Mouse (Mus musculus): Measurements from ENCODE around the gene Abhd6. TPM values are rescaled to one million over a fixed set of nuclear protein-coding genes. Genes with fewer than 3 reads are reported as not detected.

The Abhd6 gene
- total RNA-seq, 4 experiments from 2014 or later = 59.0 to 78.0 (median 67.0) TPM

Other genes starting within 250 kb of the Abhd6 start
- gene Gm26661, start 211.3 kb upstream of the Abhd6 start, total RNA-seq (2022) = not detected
- 10 to 100 TPM; 61.3 to 89.9 (median 77.8) TPM for gene Flnb, start 184.9 kb upstream of the Abhd6 start, total RNA-seq (2022)
- gene Gm45521, start 45.6 kb upstream of the Abhd6 start, total RNA-seq (2022) = under 1 TPM in 1 of 4 experiments, not detected in 3; 0.71 TPM
- gene Dnase1l3, start 8.3 kb upstream of the Abhd6 start, total RNA-seq (2022) = not detected
- gene Rpp14, start 77.5 kb downstream of the Abhd6 start, total RNA-seq (2022) = 10 to 100 TPM; 24.4 to 31.5 (median 29.1) TPM
- 10 to 100 TPM; 27.9 to 36.9 (median 30.0) TPM for gene Pxk, start 95.3 kb downstream of the Abhd6 start, total RNA-seq (2022)
- gene Pdhb, start 170.1 kb downstream of the Abhd6 start, total RNA-seq (2022) = 100 to 1,000 TPM; 169 to 185 (median 175) TPM
- 10 to 100 TPM; 52.8 to 75.2 (median 63.4) TPM for gene Kctd6, start 211.2 kb downstream of the Abhd6 start, total RNA-seq (2022)